Mouse (Mus musculus) small intestine, adult 2 months (tissue): ENCODE measurements around the gene Wdr41.

Source experiments
- CTCF ChIP-seq: fragments of 200-500 bp; IDR thresholded peaks from 2 replicates; pipeline ENCODE4 v1.5.1; 2012; ENCODE audit warnings: low read depth, mild to moderate bottlenecking, control low read depth, inconsistent platforms, low read length, moderate library complexity, mixed read lengths; ENCODE audit not compliant: insufficient replicate concordance, insufficient read length; ENCODE audit errors: extremely low read depth
- POLR2A ChIP-seq: fragments of 200-500 bp; IDR thresholded peaks from 2 replicates; pipeline ENCODE4 v1.6.1; 2012; ENCODE audit warnings: low read depth, mild to moderate bottlenecking, control low read depth, inconsistent platforms, low read length, moderate library complexity

GRCm38 (mm10) chr13:95020216-95020615 lies 44.1 kb downstream of the Wdr41 start:
- TF ChIP-seq CTCF, result no peak
- no peak for TF ChIP-seq POLR2A
